Mouse (Mus musculus): ENCODE results near the gene Tspan9. TPM values are rescaled to one million over a fixed set of nuclear protein-coding genes. Genes with fewer than 3 reads are reported as not detected.

Gene Tspan9
- polyA plus RNA-seq, 1 experiment from 2014 or later: 102 TPM

GRCm38 (mm10) chr6:128112605-128113004, 30.8 kb downstream of the Tspan9 start:
- Histone ChIP-seq H3K9me3 (replicated peaks; ENCODE audit: low read length) (no peaks in the 10 kb centered on the region), H3K9ac (ENCODE audit: low read depth, low read length) (no peak overlapping the region), H3K36me3 (ENCODE audit: insufficient read depth, low read length) (no peaks in the 10 kb centered on the region), H3K4me1 (replicated peaks; ENCODE audit: insufficient read depth, low read length) (peaks cover 28% of the 10 kb centered on the region), H3K4me3 (replicated peaks; ENCODE audit: low read depth, low read length) (no peak overlapping the region), H3K27me3 (ENCODE audit: insufficient read depth, low read length) (no peaks in the 10 kb centered on the region), H3K4me2 (ENCODE audit: low read length) (no peak overlapping the region), H3K27ac (peak overlapping the region; percentile 84)
- DNase-seq (ENCODE audit: low spot score): no peak
- peak; percentile 80 for ATAC-seq (replicated peaks; ENCODE audit: low FRiP score, low read depth)
- no peak for TF ChIP-seq CTCF (IDR thresholded peaks at IDR 0.05; ENCODE audit: low read depth)
- WGBS: 12% methylated on average over 3 of the region's 3 CpGs

GRCm38 (mm10) chr6:128111784-128112183, 31.6 kb downstream of the Tspan9 start:
- Histone ChIP-seq H3K36me3 (ENCODE audit: insufficient read depth, low read length) (no peaks in the 10 kb centered on the region), H3K4me2 (ENCODE audit: low read length) (no peak overlapping the region), H3K9me3 (replicated peaks; ENCODE audit: low read length) (no peaks in the 10 kb centered on the region), H3K9ac (ENCODE audit: low read depth, low read length) (0 out of 2 replicates have a peak overlapping the region, but pooled peaks have one; percentile 28), H3K4me3 (replicated peaks; ENCODE audit: low read depth, low read length) (no peak overlapping the region), H3K4me1 (replicated peaks; ENCODE audit: insufficient read depth, low read length) (peaks cover 27% of the 10 kb centered on the region), H3K27me3 (ENCODE audit: insufficient read depth, low read length) (no peaks in the 10 kb centered on the region), H3K27ac (peak overlapping the region; percentile 84)
- TF ChIP-seq CTCF (IDR thresholded peaks at IDR 0.05; ENCODE audit: low read depth): no peak
- ATAC-seq (replicated peaks; ENCODE audit: low FRiP score, low read depth): peak; percentile 14
- 22% methylated on average over 7 of the region's 7 CpGs for WGBS
- DNase-seq (ENCODE audit: low spot score): peak; percentile 70

- Histone ChIP-seq H3K27me3 (ENCODE audit: insufficient read depth, low read length) (no peaks in the 10 kb centered on the region), H3K4me3 (replicated peaks; ENCODE audit: low read depth, low read length) (no peak overlapping the region), H3K27ac (no peak overlapping the region), H3K9me3 (replicated peaks; ENCODE audit: low read length) (no peaks in the 10 kb centered on the region), H3K36me3 (ENCODE audit: insufficient read depth, low read length) (no peaks in the 10 kb centered on the region), H3K4me1 (replicated peaks; ENCODE audit: insufficient read depth, low read length) (peaks cover 52% of the 10 kb centered on the region), H3K9ac (ENCODE audit: low read depth, low read length) (no peak overlapping the region), H3K4me2 (ENCODE audit: low read length) (no peak overlapping the region)
- no peak for DNase-seq (ENCODE audit: low spot score)
- ATAC-seq (replicated peaks; ENCODE audit: low FRiP score, low read depth): no peak
- no peak for TF ChIP-seq CTCF (IDR thresholded peaks at IDR 0.05; ENCODE audit: low read depth)
- 77% methylated on average over 7 of the region's 7 CpGs for WGBS
Observed at GRCm38 (mm10) chr6:128108324-128109035, 34.9 kb downstream of the Tspan9 start.

GRCm38 (mm10) chr6:128107698-128108097, 35.7 kb downstream of the Tspan9 start:
- no peak overlapping the region for H3K4me3 ChIP-seq (replicated peaks; ENCODE audit: low read depth, low read length)
- H3K9me3 ChIP-seq (replicated peaks; ENCODE audit: low read length): no peaks in the 10 kb centered on the region
- peaks cover 52% of the 10 kb centered on the region for H3K4me1 ChIP-seq (replicated peaks; ENCODE audit: insufficient read depth, low read length)
- no peak for ATAC-seq (replicated peaks; ENCODE audit: low FRiP score, low read depth)
- 52% methylated on average over 8 of the region's 8 CpGs for WGBS
- no peaks in the 10 kb centered on the region for H3K27me3 ChIP-seq (ENCODE audit: insufficient read depth, low read length)
- no peak for DNase-seq (ENCODE audit: low spot score)
- no peaks in the 10 kb centered on the region for H3K36me3 ChIP-seq (ENCODE audit: insufficient read depth, low read length)
- H3K9ac ChIP-seq (ENCODE audit: low read depth, low read length): no peak overlapping the region
- no peak for TF ChIP-seq CTCF (IDR thresholded peaks at IDR 0.05; ENCODE audit: low read depth)
- H3K27ac ChIP-seq: no peak overlapping the region
- H3K4me2 ChIP-seq (ENCODE audit: low read length): no peak overlapping the region

- Histone ChIP-seq H3K9ac (ENCODE audit: low read depth, low read length) (no peak overlapping the region), H3K4me2 (ENCODE audit: low read length) (no peak overlapping the region), H3K36me3 (ENCODE audit: insufficient read depth, low read length) (no peaks in the 10 kb centered on the region), H3K4me1 (replicated peaks; ENCODE audit: insufficient read depth, low read length) (peaks cover 48% of the 10 kb centered on the region), H3K27ac (peak overlapping the region; percentile 86), H3K9me3 (replicated peaks; ENCODE audit: low read length) (no peaks in the 10 kb centered on the region), H3K27me3 (ENCODE audit: insufficient read depth, low read length) (no peaks in the 10 kb centered on the region), H3K4me3 (replicated peaks; ENCODE audit: low read depth, low read length) (no peak overlapping the region)
- ATAC-seq (replicated peaks; ENCODE audit: low FRiP score, low read depth) (0 out of 2 replicates have a peak, but pooled peaks have one; percentile 5), DNase-seq (ENCODE audit: low spot score) (no peak)
- no peak for TF ChIP-seq CTCF (IDR thresholded peaks at IDR 0.05; ENCODE audit: low read depth)
- 62% methylated on average over 3 of the region's 3 CpGs for WGBS
Observed at GRCm38 (mm10) chr6:128106154-128106553, 37.2 kb downstream of the Tspan9 start.

- ATAC-seq (replicated peaks; ENCODE audit: low FRiP score, low read depth): peak; percentile 49
- Histone ChIP-seq H3K36me3 (ENCODE audit: insufficient read depth, low read length) (no peaks in the 10 kb centered on the region), H3K9me3 (replicated peaks; ENCODE audit: low read length) (no peaks in the 10 kb centered on the region), H3K27ac (peak overlapping the region; percentile 86), H3K27me3 (ENCODE audit: insufficient read depth, low read length) (no peaks in the 10 kb centered on the region), H3K4me2 (ENCODE audit: low read length) (no peak overlapping the region), H3K4me3 (replicated peaks; ENCODE audit: low read depth, low read length) (no peak overlapping the region), H3K4me1 (replicated peaks; ENCODE audit: insufficient read depth, low read length) (peaks cover 48% of the 10 kb centered on the region), H3K9ac (ENCODE audit: low read depth, low read length) (0 out of 2 replicates have a peak overlapping the region, but pooled peaks have one; percentile 32)
- DNase-seq (ENCODE audit: low spot score): no peak
- TF ChIP-seq CTCF (IDR thresholded peaks at IDR 0.05; ENCODE audit: low read depth): no peak
- WGBS: 45% methylated on average over 7 of the region's 7 CpGs
Observed at GRCm38 (mm10) chr6:128104712-128105324, 38.6 kb downstream of the Tspan9 start.

Data from kidney, postnatal 0 days (tissue).